Mouse (Mus musculus): ENCODE measurements around the gene Scyl1.

Scyl1 gene

GRCm38 (mm10) chr19:5740320-5741317 lies 30.6 kb downstream of the Scyl1 start, which contains the start of gene Ltbp3:
Gene Ltbp3 (plus strand): TSS chr19:5740904.
- peak; percentile 47 for DNase-seq

- no peak for DNase-seq
Measured at GRCm38 (mm10) chr19:5739446-5739845, 31.8 kb downstream of the Scyl1 start.

GRCm38 (mm10) chr19:5734325-5734724 lies 36.9 kb downstream of the Scyl1 start:
- no peak for DNase-seq

- DNase-seq, result peak; percentile 97
Measured at GRCm38 (mm10) chr19:5731264-5731978, 39.8 kb downstream of the Scyl1 start.

GRCm38 (mm10) chr19:5730314-5731186 lies 40.7 kb downstream of the Scyl1 start:
- no peak for DNase-seq

GRCm38 (mm10) chr19:5729444-5729815 lies 41.8 kb downstream of the Scyl1 start, which contains the start of gene Fam89b:
Gene Fam89b (minus strand): TSS chr19:5729653.
- peak; percentile 92 for DNase-seq

- no peak for DNase-seq
Measured at GRCm38 (mm10) chr19:5728631-5729443, 42.4 kb downstream of the Scyl1 start.

- DNase-seq, result peak; percentile 85
Measured at GRCm38 (mm10) chr19:5727701-5728100, 43.5 kb downstream of the Scyl1 start.

GRCm38 (mm10) chr19:5726961-5727578 lies 44.1 kb downstream of the Scyl1 start:
- no peak for DNase-seq

- DNase-seq, result peak; percentile 51
Measured at GRCm38 (mm10) chr19:5725767-5726515, 45.3 kb downstream of the Scyl1 start, which contains the start of gene Ehbp1l1. Gene Ehbp1l1 (minus strand): TSS chr19:5726317.

GRCm38 (mm10) chr19:5725029-5725707 lies 46.1 kb downstream of the Scyl1 start:
- no peak for DNase-seq

GRCm38 (mm10) chr19:5724549-5724941 lies 46.7 kb downstream of the Scyl1 start:
- no peak for DNase-seq

GRCm38 (mm10) chr19:5723934-5724548 lies 47.2 kb downstream of the Scyl1 start:
- no peak for DNase-seq

- DNase-seq, result no peak
Measured at GRCm38 (mm10) chr19:5722848-5723425, 48.3 kb downstream of the Scyl1 start.

GRCm38 (mm10) chr19:5721233-5721632 lies 50.0 kb downstream of the Scyl1 start:
- DNase-seq, result no peak

GRCm38 (mm10) chr19:5716955-5717354 lies 54.3 kb downstream of the Scyl1 start:
- DNase-seq, result no peak

- peak; percentile 62 for DNase-seq
Measured at GRCm38 (mm10) chr19:5715793-5716688, 55.2 kb downstream of the Scyl1 start.

- peak; percentile 24 for DNase-seq
Measured at GRCm38 (mm10) chr19:5713730-5714129, 57.5 kb downstream of the Scyl1 start.

Measured in retina, postnatal 1 day (tissue).